Mouse (Mus musculus) E14TG2a.4 (cell line): ENCODE results near the gene Gpsm3.
A peak's percentile ranks its signal among the peaks of the same experiment; 100 is the strongest.

Source experiments
- H3K27me3 ChIP-seq: 2 replicates; pipeline ENCODE4 v1.6.1; 2014; ENCODE audit warnings: low read length, control low read depth; ENCODE audit not compliant: insufficient read depth
- H3K36me3 ChIP-seq: 2 replicates; pipeline ENCODE4 v1.6.1; 2014; ENCODE audit warnings: low read length, control low read depth; ENCODE audit not compliant: insufficient read depth
- H3K4me1 ChIP-seq: replicated peaks from 2 replicates; pipeline ENCODE4 v1.6.1; 2014; ENCODE audit warnings: low read depth, low read length, control low read depth
- H3K4me3 ChIP-seq: replicated peaks from 2 replicates; pipeline ENCODE4 v1.5.1; 2014; ENCODE audit warnings: mild to moderate bottlenecking, low read length
- H3K9me3 ChIP-seq: 2 replicates; pipeline ENCODE4 v1.6.1; 2014; ENCODE audit warnings: low read length, control low read depth
- CTCF ChIP-seq: conservative IDR thresholded peaks from 2 replicates; pipeline ENCODE4 v1.5.1; 2014; ENCODE audit warnings: low read length
- NANOG ChIP-seq: IDR thresholded peaks from 2 replicates; pipeline ENCODE4 v1.6.1; 2014; ENCODE audit warnings: borderline replicate concordance, low read length, mixed read lengths
- POU5F1 ChIP-seq: IDR thresholded peaks from 2 replicates; pipeline ENCODE4 v1.6.1; 2014; ENCODE audit warnings: low read length, borderline replicate concordance

The Gpsm3 gene

GRCm38 (mm10) chr17:34627093-34627942 is 37.7 kb downstream of the Gpsm3 start:
- Histone ChIP-seq H3K4me3 (peak overlapping the region; percentile 86), H3K4me1 (peaks cover 75% of the 10 kb centered on the region), H3K27me3 (peaks cover 52% of the 10 kb centered on the region), H3K9me3 (no peaks in the 10 kb centered on the region), H3K36me3 (peaks cover 15% of the 10 kb centered on the region)
- TF ChIP-seq NANOG (no peak), CTCF (no peak), POU5F1 (no peak)

GRCm38 (mm10) chr17:34627943-34628643 is 38.5 kb downstream of the Gpsm3 start, which contains the start of gene Ppt2:
TSS of gene Ppt2 (minus strand) at chr17:34628510.
- Histone ChIP-seq H3K4me3 (peak within 1 kb of the TSS; percentile 86), H3K36me3 (peaks cover 8% of the 10 kb centered on the region), H3K9me3 (no peaks in the 10 kb centered on the region), H3K4me1 (peaks cover 74% of the 10 kb centered on the region), H3K27me3 (peaks cover 52% of the 10 kb centered on the region)
- TF ChIP-seq CTCF (no peak), NANOG (no peak), POU5F1 (no peak)

GRCm38 (mm10) chr17:34628644-34628967 is 39.0 kb downstream of the Gpsm3 start:
- peaks cover 76% of the 10 kb centered on the region for H3K4me1 ChIP-seq

GRCm38 (mm10) chr17:34629221-34629751 is 39.7 kb downstream of the Gpsm3 start, which contains the start of gene Prrt1:
TSS of gene Prrt1 (plus strand) at chr17:34629533.
- no peaks in the 10 kb centered on the region for H3K9me3 ChIP-seq
- H3K36me3 ChIP-seq, result peaks cover 8% of the 10 kb centered on the region; the same call in 1 of the 2 replicates
- H3K4me3 ChIP-seq, result peak within 1 kb of the TSS; percentile 86
- peaks cover 77% of the 10 kb centered on the region for H3K4me1 ChIP-seq
- no peak for TF ChIP-seq CTCF
- no peak for TF ChIP-seq POU5F1
- TF ChIP-seq NANOG, result no peak
- H3K27me3 ChIP-seq, result peaks cover 52% of the 10 kb centered on the region

More at GRCm38 (mm10) chr17:34628644-34628967, 39.0 kb downstream of the Gpsm3 start:
- peak overlapping the region; percentile 86 for H3K4me3 ChIP-seq
- H3K36me3 ChIP-seq, result peaks cover 8% of the 10 kb centered on the region; the same call in 1 of the 2 replicates
- no peaks in the 10 kb centered on the region for H3K9me3 ChIP-seq
- H3K27me3 ChIP-seq, result peaks cover 52% of the 10 kb centered on the region
- TF ChIP-seq POU5F1 (no peak), CTCF (no peak), NANOG (no peak)

- Histone ChIP-seq H3K9me3 (no peaks in the 10 kb centered on the region), H3K4me1 (peaks cover 77% of the 10 kb centered on the region), H3K27me3 (peaks cover 52% of the 10 kb centered on the region), H3K36me3 (peaks cover 8% of the 10 kb centered on the region; the same call in 1 of the 2 replicates), H3K4me3 (no peak overlapping the region)
- no peak for TF ChIP-seq NANOG
- no peak for TF ChIP-seq POU5F1
- no peak for TF ChIP-seq CTCF
Measured at GRCm38 (mm10) chr17:34629796-34630603, 40.4 kb downstream of the Gpsm3 start.

GRCm38 (mm10) chr17:34630761-34631301 is 41.2 kb downstream of the Gpsm3 start:
- TF ChIP-seq NANOG, result no peak
- TF ChIP-seq POU5F1, result no peak
- TF ChIP-seq CTCF, result no peak
- Histone ChIP-seq H3K4me3 (peak overlapping the region; percentile 80), H3K4me1 (peaks cover 70% of the 10 kb centered on the region), H3K27me3 (peaks cover 49% of the 10 kb centered on the region), H3K36me3 (no peaks in the 10 kb centered on the region), H3K9me3 (no peaks in the 10 kb centered on the region)

GRCm38 (mm10) chr17:34631647-34632046 is 42.0 kb downstream of the Gpsm3 start:
- TF ChIP-seq CTCF (no peak), POU5F1 (no peak), NANOG (no peak)
- Histone ChIP-seq H3K27me3 (peaks cover 43% of the 10 kb centered on the region), H3K36me3 (no peaks in the 10 kb centered on the region)

More at GRCm38 (mm10) chr17:34631647-34632046, 42.0 kb downstream of the Gpsm3 start:
- Histone ChIP-seq H3K9me3 (no peaks in the 10 kb centered on the region), H3K4me1 (peaks cover 62% of the 10 kb centered on the region), H3K4me3 (peak overlapping the region; percentile 80)
